Mouse (Mus musculus): ENCODE measurements around the gene Asic1.

Asic1 gene

DNA sequence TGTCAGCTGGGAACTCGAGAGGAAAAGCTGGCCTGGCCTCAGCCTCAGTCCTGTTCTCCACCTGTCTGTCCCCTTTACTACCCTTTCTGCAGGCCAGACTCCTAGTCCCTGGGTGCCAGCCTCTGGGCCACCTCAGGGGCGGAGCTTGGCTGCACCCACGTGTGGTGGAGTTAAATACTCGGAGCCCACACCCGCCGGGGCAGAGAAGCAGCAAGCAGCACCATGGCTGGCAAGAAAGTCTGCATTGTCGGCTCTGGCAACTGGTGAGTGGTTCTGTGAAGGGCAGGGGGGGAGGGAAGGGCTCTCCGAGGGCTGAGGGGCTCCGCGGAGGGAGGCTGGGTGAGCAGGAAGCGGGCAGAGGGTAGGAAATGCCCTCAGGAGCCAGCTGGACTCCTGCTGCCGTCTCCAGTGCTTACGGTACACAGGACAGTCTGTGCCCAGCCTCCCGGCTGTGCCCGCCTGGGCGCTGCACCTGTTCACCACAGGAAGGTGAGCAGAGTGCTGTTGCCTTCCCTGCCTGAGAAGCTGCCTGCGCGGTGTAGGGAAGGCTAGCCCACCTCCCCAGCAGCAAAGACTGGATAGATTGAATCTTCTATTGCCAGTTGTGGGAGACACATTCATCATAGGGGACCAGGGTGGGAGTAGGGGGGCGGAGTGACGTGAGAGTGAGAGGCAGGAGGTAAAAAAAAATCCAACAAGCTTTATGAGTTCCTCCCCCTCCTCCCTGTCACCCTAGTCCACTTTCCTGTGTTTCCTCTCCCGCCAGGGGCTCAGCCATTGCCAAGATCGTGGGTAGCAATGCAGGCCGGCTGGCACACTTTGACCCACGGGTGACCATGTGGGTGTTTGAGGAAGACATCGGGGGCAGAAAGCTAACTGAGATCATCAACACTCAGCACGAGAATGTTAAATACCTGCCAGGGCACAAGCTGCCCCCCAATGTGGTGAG is 47.5 kb downstream of the Asic1 start, which contains the start of gene Gpd1:
TSS of gene Gpd1 (plus strand) at position 130 of the 949 bp plus-strand sequence.
- DNase-seq (ENCODE audit: inconsistent age in 2 of 2, low spot score in 1 of 2) = peak; percentile 82 to 92

- peak in 1 of 2 experiments; percentile 62 for DNase-seq (ENCODE audit: inconsistent age in 2 of 2, low spot score in 1 of 2)
Observed at GRCm38 (mm10) chr15:99718461-99719021, 48.4 kb downstream of the Asic1 start.

GRCm38 (mm10) chr15:99719865-99720264 is 49.7 kb downstream of the Asic1 start:
- DNase-seq (ENCODE audit: inconsistent age in 2 of 2, low spot score in 1 of 2) = no peak

GRCm38 (mm10) chr15:99721921-99722743 is 52.0 kb downstream of the Asic1 start:
- peak; percentile 46 to 62 for DNase-seq (ENCODE audit: inconsistent age in 2 of 2, low spot score in 1 of 2)

- DNase-seq (ENCODE audit: inconsistent age in 2 of 2, low spot score in 1 of 2) = peak in 1 of 2 experiments; percentile 45
Observed at GRCm38 (mm10) chr15:99723120-99723514, 52.9 kb downstream of the Asic1 start.

DNA sequence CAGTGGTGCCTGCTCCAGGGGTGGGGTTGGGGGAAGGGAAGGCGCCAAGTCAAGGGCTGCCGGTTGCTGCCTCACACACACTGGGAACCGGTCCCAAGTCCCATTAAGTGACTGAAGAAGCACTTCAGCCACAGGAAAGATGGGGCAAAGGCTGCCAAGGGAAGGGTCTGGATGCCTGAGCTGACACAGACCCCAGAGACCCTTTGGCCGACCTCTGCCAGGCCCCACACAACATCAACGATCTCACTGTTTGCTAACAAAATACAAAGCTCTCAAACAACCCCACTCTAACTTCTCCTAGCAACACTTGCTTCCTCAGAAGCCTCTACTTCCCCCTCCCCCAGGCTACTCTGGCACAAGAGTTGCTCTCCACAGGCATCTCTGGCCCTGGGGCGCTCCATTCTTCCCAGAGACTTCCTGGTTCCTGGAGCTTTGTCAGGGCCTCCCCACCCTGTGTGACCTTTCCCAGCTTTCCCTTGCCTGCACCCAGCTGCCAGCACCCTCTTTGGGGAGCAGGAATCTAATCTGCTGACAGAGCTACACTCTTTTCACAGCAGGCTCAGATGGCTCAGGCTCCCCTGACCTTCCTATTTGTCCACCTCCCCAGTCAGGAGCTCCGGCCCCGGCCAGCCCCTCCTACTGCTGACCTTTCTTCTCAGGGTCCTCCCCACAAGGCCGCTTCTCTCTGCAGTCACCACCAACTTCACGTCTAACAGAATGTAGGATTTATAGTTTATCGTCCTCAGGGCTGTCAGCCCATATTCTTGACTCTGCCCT is 53.5 kb downstream of the Asic1 start:
- peak in 1 of 2 experiments; percentile 94 for DNase-seq (ENCODE audit: inconsistent age in 2 of 2, low spot score in 1 of 2)

- peak; percentile 91 to 97 for DNase-seq (ENCODE audit: inconsistent age in 2 of 2, low spot score in 1 of 2)
Observed at GRCm38 (mm10) chr15:99724292-99725021, 54.3 kb downstream of the Asic1 start.

DNA sequence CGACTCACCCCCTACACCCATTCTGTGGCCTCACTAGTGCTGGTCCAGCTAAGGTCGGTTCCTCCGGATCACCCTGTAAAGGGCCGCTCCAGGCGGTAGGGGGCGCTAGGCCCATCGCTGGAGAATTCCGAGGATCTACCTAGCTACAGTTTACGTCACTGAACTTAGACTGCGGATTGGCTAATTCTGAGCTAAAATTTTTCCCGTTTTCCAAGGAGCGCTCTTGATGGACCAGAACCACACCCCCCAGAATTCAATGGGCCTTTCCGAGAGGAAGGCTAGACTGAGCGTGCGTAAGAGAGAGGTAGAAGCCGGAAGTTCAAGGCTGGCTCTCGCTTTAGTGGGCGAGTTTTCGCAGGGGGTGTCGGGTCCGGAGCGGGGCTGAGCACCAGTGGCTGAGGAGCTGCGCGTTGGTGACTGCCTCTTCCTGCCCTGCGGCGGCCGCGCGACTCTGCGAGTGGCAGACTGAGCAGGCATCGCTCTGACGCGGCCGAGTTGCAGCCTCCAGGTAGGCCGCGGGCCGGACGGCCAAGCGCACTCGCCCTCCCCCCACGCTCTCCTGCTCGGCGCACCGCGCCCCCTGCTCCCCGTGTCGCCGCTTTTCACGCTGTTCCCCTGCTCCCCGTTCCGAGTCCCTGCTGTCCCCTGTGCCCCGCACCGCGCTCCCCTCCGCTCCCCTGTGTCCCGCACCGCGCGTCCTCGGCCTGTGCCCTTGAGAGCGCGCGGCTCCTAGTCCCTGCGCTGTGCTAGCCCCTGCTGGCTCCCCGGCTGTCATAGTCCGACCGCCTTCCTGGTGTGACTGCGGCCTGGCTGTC is 55.4 kb downstream of the Asic1 start, which contains the start of gene Cox14:
TSS of gene Cox14 (plus strand) at position 278 of the 815 bp plus-strand sequence.
- peak; percentile 96 to 99 for DNase-seq (ENCODE audit: inconsistent age in 2 of 2, low spot score in 1 of 2)

DNA sequence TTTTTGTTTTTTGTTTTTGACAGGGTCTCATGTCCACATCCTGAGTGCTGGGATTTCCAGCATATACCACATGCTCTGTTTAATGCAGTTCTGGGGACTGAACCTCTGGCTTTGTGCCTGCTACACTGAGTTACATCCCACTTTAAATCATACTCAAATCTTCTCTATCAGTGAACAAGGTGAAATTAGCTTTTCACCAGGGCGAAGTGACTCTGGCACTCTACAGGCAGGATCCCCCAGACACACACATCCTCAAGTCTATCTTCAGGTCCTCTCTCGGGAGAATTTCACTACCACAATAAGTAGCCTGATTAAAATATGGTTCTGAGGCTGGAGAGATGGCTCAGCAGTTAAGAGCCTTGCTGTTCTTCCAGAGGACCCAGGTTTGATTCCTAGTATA is 56.4 kb downstream of the Asic1 start:
- DNase-seq (ENCODE audit: inconsistent age in 2 of 2, low spot score in 1 of 2) = peak; percentile 14 to 62

GRCm38 (mm10) chr15:99727039-99727438 is 56.9 kb downstream of the Asic1 start:
- peak in 1 of 2 experiments; percentile 6 for DNase-seq (ENCODE audit: inconsistent age in 2 of 2, low spot score in 1 of 2)

GRCm38 (mm10) chr15:99727525-99727924 is 57.4 kb downstream of the Asic1 start:
- peak in 1 of 2 experiments; percentile 23 for DNase-seq (ENCODE audit: inconsistent age in 2 of 2, low spot score in 1 of 2)

- peak in 1 of 2 experiments; percentile 15 for DNase-seq (ENCODE audit: inconsistent age in 2 of 2, low spot score in 1 of 2)
Observed at GRCm38 (mm10) chr15:99728211-99728610, 58.0 kb downstream of the Asic1 start.

DNA sequence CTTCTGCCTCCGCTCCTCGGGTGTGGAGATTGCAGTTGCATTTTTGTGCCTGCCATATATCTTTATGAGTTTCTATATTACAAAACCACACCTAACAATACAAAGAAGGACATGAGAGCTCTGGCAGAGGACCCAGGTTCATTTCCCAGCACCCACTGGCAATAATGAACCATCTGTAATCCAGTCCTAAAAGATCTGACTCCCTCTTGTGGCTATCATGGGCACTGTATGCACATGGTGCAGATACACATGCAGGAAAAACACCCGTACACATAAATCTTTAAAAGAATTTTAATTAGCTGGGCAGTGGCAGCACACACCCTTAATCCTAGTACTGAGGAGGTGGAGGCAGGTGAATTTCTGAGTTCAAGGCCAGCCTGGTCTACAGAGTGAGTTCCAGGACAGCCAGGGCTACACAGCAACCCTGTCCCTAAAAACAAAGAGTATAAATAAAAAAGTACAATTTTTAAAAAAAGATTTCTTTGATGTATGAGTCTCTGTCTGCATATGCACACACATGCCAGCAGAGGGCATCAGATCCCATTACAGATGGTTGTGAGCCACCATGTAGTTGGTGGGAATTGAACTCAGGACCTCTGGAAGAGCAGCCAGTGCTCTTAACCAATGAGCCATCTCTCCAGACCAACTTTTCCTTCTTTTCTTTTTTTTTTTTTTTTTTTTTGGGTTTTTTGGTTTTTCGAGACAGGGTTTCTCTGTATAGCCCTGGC is 59.1 kb downstream of the Asic1 start:
- DNase-seq (ENCODE audit: inconsistent age in 2 of 2, low spot score in 1 of 2) = peak in 1 of 2 experiments; percentile 11

DNA sequence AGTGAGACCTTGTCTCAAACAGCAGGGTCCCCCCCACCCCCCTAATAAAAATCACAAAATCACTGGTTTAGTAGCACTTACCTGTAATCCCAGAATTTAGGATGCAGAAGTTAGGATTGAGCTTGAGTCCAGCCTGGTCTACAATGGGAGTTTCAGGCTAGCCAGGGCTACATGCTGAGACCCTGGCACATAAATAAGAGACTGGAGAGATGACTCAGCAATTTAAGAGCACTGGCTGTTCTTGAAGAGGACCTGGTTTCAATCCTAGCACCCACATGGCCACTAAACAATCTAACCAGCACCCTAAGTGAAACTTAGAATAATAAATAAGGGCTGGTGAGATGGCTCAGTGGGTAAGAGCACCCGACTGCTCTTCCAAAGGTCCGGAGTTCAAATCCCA is 61.0 kb downstream of the Asic1 start:
- no peak for DNase-seq (ENCODE audit: inconsistent age in 2 of 2, low spot score in 1 of 2)

DNA sequence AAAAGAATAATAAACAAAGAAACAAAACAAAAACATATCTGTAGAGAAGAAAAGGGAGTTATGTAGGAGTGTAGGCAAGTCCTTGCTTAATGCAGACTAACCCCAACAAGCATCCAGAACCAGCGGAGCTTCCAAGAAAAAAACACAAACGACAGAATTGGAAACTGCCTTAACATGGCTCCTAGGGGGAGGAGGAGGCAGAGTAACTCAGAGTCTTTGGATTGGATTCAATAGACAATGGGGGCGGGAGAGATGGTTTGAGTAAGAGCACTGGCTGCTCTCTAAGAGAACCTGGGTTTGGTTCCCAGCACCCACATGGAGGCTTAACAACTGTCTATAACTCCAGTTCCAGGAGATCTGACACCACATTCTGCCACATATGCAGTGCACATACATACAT is 61.5 kb downstream of the Asic1 start:
- no peak for DNase-seq (ENCODE audit: inconsistent age in 2 of 2, low spot score in 1 of 2)

DNA sequence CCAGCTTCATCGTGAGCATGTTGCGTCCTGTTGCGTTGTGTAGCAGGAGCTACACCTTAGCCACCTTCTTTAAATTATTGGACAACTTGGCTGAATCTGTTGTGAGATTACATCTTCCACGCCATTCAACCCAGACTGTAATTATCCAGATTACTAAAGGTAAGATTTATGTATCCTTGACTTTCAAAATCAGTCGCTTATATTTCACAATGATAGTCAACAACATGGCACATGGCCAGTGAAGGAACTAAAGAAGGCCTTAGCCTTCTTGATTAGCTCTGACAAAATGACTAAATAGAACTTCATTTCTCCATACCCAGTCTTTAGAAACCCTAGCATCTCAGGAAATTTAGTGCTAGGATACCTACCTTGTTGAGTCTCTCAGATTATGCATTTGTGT is 63.0 kb downstream of the Asic1 start:
- peak in 1 of 2 experiments; percentile 84 for DNase-seq (ENCODE audit: inconsistent age in 2 of 2, low spot score in 1 of 2)

- DNase-seq (ENCODE audit: inconsistent age in 2 of 2, low spot score in 1 of 2) = peak; percentile 100
Observed at GRCm38 (mm10) chr15:99735631-99736030, 65.5 kb downstream of the Asic1 start.

DNA sequence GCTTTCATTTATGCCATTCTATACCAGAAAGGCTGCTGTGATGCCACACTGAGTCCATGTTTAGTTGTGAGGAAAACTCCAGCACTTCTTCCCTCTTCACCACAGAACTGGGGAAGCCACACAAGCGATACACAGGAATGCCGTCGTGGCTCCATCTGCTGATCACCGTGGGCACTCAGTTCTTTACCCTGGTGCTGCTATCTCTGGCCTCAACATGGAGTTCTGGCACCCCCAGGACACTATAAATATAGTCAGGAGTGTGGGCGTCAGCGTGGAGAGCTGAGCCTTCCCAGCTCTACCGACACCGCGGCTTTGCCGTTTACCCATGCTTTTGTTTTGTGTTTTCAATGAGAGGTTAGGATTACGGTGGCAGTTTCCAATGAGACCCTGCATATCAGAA is 66.5 kb downstream of the Asic1 start:
- DNase-seq (ENCODE audit: inconsistent age in 2 of 2, low spot score in 1 of 2) = no peak
